In genomic region chr16:30008451-30009357, GRCm38 (mm10) we compare ENCODE assay signal across 8 mouse cellular contexts. TPM values are rescaled to one million over a fixed set of nuclear protein-coding genes. Genes with fewer than 3 reads are reported as not detected.
A peak's percentile ranks its signal among the peaks of the same experiment; 100 is the strongest.
DNase-seq lines count a peak whose midpoint lies in the region; ATAC-seq lines count a peak whose summit lies in the region.

No protein-coding gene starts in this region.

- H3K9ac ChIP-seq in intestine, embryonic 15.5 days: peak overlapping the region; percentile 65
- peak overlapping the region; percentile 64 for H3K9ac ChIP-seq in midbrain, embryonic 11.5 days (ENCODE audit: low read length)

- intact Hi-C loops in left cerebral cortex, postnatal 36 days (cut with DNase I): loop anchor here (1.0 to 5.0 kb wide), 4 partner anchors 56 to 227 kb away; partner anchors contain the start of gene Hes1

- peak overlapping the region; percentile 92 for H3K4me2 ChIP-seq in intestine, embryonic 15.5 days (replicated peaks)
- peak overlapping the region; percentile 93 for H3K4me2 ChIP-seq in midbrain, embryonic 11.5 days

- peak overlapping the region; percentile 96 for H3K27ac ChIP-seq in intestine, embryonic 15.5 days
- peak overlapping the region; percentile 35; the same call in 1 of the 2 replicates for H3K27ac ChIP-seq in midbrain, embryonic 11.5 days (ENCODE audit: low read depth, low read length)

- H3K27me3 ChIP-seq in intestine, embryonic 15.5 days (replicated peaks): no peaks in the 10 kb centered on the region
- peaks cover 20% of the 10 kb centered on the region for H3K27me3 ChIP-seq in midbrain, embryonic 11.5 days (ENCODE audit: control insufficient read depth, insufficient read depth, low read length)

- peak; percentile 96 for DNase-seq in ZHBTc4 (ENCODE audit: low read depth, low spot score)
- DNase-seq in embryo, embryonic 10 days (ENCODE audit: low spot score): peak; percentile 92
- DNase-seq in gastrocnemius, postnatal 25 days: peak; percentile 97
- peak; percentile 83 to 89 for DNase-seq in left cerebral cortex, postnatal 36 days (ENCODE audit: low spot score in 2 of 2)
- peak; percentile 98 for DNase-seq in midbrain, embryonic 11.5 days (ENCODE audit: low spot score, missing footprints)
- DNase-seq in spleen, adult 12 weeks (ENCODE audit: low spot score): peak; percentile 11

- WGBS in intestine, embryonic 15.5 days: under 1% methylated on average over 61 of the region's 62 CpGs
- under 1% methylated on average over 58 of the region's 62 CpGs for WGBS in midbrain, embryonic 11.5 days

- H3K4me3 ChIP-seq in intestine, embryonic 15.5 days (replicated peaks): peak overlapping the region; percentile 51
- peak overlapping the region; percentile 41 for H3K4me3 ChIP-seq in midbrain, embryonic 11.5 days (ENCODE audit: low read depth, low read length)

- H3K36me3 ChIP-seq in intestine, embryonic 15.5 days: no peaks in the 10 kb centered on the region
- H3K36me3 ChIP-seq in midbrain, embryonic 11.5 days (ENCODE audit: control insufficient read depth, insufficient read depth, low read length): no peaks in the 10 kb centered on the region

- H3K4me1 ChIP-seq in intestine, embryonic 15.5 days (replicated peaks): peaks cover 23% of the 10 kb centered on the region
- H3K4me1 ChIP-seq in midbrain, embryonic 11.5 days (ENCODE audit: control insufficient read depth, insufficient read depth, low read length): peaks cover 14% of the 10 kb centered on the region

- ATAC-seq in intestine, embryonic 15.5 days: peak; percentile 89
- peak; percentile 94 for ATAC-seq in midbrain, embryonic 11.5 days (ENCODE audit: low FRiP score)
- no peak for ATAC-seq in erythroid progenitor cell, adult 5-6 weeks (replicated peaks; ENCODE audit: low FRiP score, poor library complexity, severe bottlenecking)

- no peaks in the 10 kb centered on the region for H3K9me3 ChIP-seq in intestine, embryonic 15.5 days
- H3K9me3 ChIP-seq in midbrain, embryonic 11.5 days (ENCODE audit: control insufficient read depth, low read length): no peaks in the 10 kb centered on the region

RNA-seq across cellular contexts. Expression of gene Hes1, which starts 55.5 kb away (rescaled TPM):
- 10 to 100 TPM in 1 of 2 experiments, 1 to 10 TPM in 1; 9.2 to 12.5 TPM for total RNA-seq in gastrocnemius, postnatal 25 days (2021)
- polyA plus RNA-seq in intestine, embryonic 15.5 days (2015; fragmentation: Nextera tagmentation; extraction: Ambion mirVana): 55.7 and 67.4 TPM in 2 replicates
- total RNA-seq in left cerebral cortex, postnatal 36 days (2021): 10 to 100 TPM; 18.1 to 18.3 TPM
- 30.4 and 33.6 TPM in 2 replicates for polyA plus RNA-seq in midbrain, embryonic 11.5 days (2014; fragmentation: Nextera tagmentation; extraction: Ambion mirVana)
- 1.8 TPM in 1 of 2 replicates, not detected in the other for total RNA-seq in erythroid progenitor cell, adult 5-6 weeks (2015; ENCODE audit: low replicate concordance)
- total RNA-seq in erythroid progenitor cell, adult 5-6 weeks (2017; ENCODE audit: low replicate concordance): 2.1 TPM in 1 of 2 replicates, not detected in the other

Comparison
In these comparisons a context has a peak if more than half of its experiments do, and no peak if none do; other contexts are left out.
1. DNase-seq: peak in every context shown above with its lines; median percentile 98 in midbrain, embryonic 11.5 days; 97 in gastrocnemius, postnatal 25 days; 96 in ZHBTc4; 92 in embryo, embryonic 10 days; 86 in left cerebral cortex, postnatal 36 days; 11 in spleen, adult 12 weeks.